Mouse (Mus musculus) limb, embryonic 10.5 days (tissue): ENCODE measurements at regions not wholly inside any gene's neighbourhood (a gene's known extent, or its start where the extent isn't known, plus 50 kb on each side); places are given as distances from the start of the nearest gene placed in this dataset.
A peak's percentile ranks its signal among the peaks of the same experiment; 100 is the strongest.

Source experiments
- DNase-seq: peaks from one replicate; pipeline ENCODE4 v3.0.0-alpha.2; 2017; ENCODE audit warnings: low spot score
- H3K27ac ChIP-seq: fragments of 300-500 bp; sonication (generic); 2 replicates; pipeline ENCODE4 v1.5.1; 2016; ENCODE audit warnings: mild to moderate bottlenecking
- H3K27me3 ChIP-seq: fragments of 300-500 bp; sonication (generic); 2 replicates; pipeline ENCODE4 v1.6.1; 2016; ENCODE audit warnings: low read depth, mild to moderate bottlenecking; ENCODE audit not compliant: poor library complexity, severe bottlenecking
- H3K36me3 ChIP-seq: fragments of 300-500 bp; sonication (generic); 2 replicates; pipeline ENCODE4 v1.6.1; 2016; ENCODE audit warnings: mild to moderate bottlenecking, moderate library complexity
- H3K4me1 ChIP-seq: fragments of 300-500 bp; sonication (generic); 2 replicates; pipeline ENCODE4 v1.6.1; 2016
- H3K4me3 ChIP-seq: fragments of 300-500 bp; sonication (generic); 2 replicates; pipeline ENCODE4 v1.5.1; 2016; ENCODE audit warnings: mild to moderate bottlenecking, moderate library complexity
- H3K9me3 ChIP-seq: fragments of 300-500 bp; sonication (generic); replicated peaks from 2 replicates; pipeline ENCODE4 v1.6.1; 2016; ENCODE audit warnings: mild to moderate bottlenecking
- WGBS: fragments of 180-500 bp; shearing (Covaris S2); methylation state at CpG from one replicate; pipeline ENCODE4 v1.1.7; 2016; 5-methylcytosine and 5-hydroxymethylcytosine counted together

DNA sequence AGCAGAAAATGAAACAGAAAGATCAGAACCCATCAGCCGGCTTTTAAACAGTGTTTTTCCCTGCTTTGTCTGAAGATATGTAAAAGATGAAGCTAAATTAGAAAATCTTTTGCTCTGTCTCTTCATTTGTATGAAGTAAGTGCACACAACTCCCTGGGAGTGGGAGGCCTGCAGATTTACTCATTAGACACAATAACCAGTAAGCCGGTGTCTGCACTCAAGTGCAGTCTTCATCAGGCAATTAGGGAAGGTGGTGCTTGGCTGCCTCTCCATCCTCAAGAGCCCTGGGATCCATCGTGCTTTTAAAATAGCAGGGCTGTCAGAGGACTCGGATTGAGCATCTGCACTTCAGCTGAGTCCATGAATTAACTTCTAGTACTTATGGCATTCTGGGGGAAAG is 945.1 kb downstream of the Slc4a3 start:
- no peaks in the 10 kb centered on the region for H3K9me3 ChIP-seq
- no peak overlapping the region for H3K27ac ChIP-seq
- WGBS = 58% methylated on average over 4 of the region's 4 CpGs
- no peak for DNase-seq
- no peaks in the 10 kb centered on the region for H3K27me3 ChIP-seq
- peaks cover 18% of the 10 kb centered on the region for H3K4me1 ChIP-seq
- H3K4me3 ChIP-seq = no peak overlapping the region
- H3K36me3 ChIP-seq = no peaks in the 10 kb centered on the region

GRCm38 (mm10) chr1:76505150-76505549 is 959.1 kb downstream of the Slc4a3 start:
- H3K4me1 ChIP-seq = no peaks in the 10 kb centered on the region
- H3K9me3 ChIP-seq = no peaks in the 10 kb centered on the region
- DNase-seq = no peak
- no peak overlapping the region for H3K4me3 ChIP-seq
- H3K27ac ChIP-seq = no peak overlapping the region
- H3K36me3 ChIP-seq = no peaks in the 10 kb centered on the region
- H3K27me3 ChIP-seq = no peaks in the 10 kb centered on the region

GRCm38 (mm10) chr1:76508821-76509220 is 962.8 kb downstream of the Slc4a3 start:
- WGBS = 98% methylated on average over 1 of the region's 1 CpGs
- Histone ChIP-seq H3K4me3 (no peak overlapping the region), H3K36me3 (no peaks in the 10 kb centered on the region), H3K4me1 (no peaks in the 10 kb centered on the region), H3K27ac (no peak overlapping the region), H3K27me3 (no peaks in the 10 kb centered on the region), H3K9me3 (no peaks in the 10 kb centered on the region)
- DNase-seq = no peak

- H3K9me3 ChIP-seq = no peaks in the 10 kb centered on the region
- H3K4me3 ChIP-seq = no peak overlapping the region
- no peak overlapping the region for H3K27ac ChIP-seq
- H3K4me1 ChIP-seq = no peaks in the 10 kb centered on the region
- no peaks in the 10 kb centered on the region for H3K36me3 ChIP-seq
- DNase-seq = no peak
- H3K27me3 ChIP-seq = no peaks in the 10 kb centered on the region
- WGBS = 93% methylated on average over 3 of the region's 3 CpGs
Observed at GRCm38 (mm10) chr1:76509486-76509885, 963.4 kb downstream of the Slc4a3 start.

GRCm38 (mm10) chr1:76512156-76512555 is 966.1 kb downstream of the Slc4a3 start:
- Histone ChIP-seq H3K36me3 (no peaks in the 10 kb centered on the region), H3K4me1 (no peaks in the 10 kb centered on the region), H3K27me3 (no peaks in the 10 kb centered on the region), H3K27ac (no peak overlapping the region), H3K9me3 (no peaks in the 10 kb centered on the region), H3K4me3 (no peak overlapping the region)
- no peak for DNase-seq
- 70% methylated on average over 1 of the region's 1 CpGs for WGBS

DNA sequence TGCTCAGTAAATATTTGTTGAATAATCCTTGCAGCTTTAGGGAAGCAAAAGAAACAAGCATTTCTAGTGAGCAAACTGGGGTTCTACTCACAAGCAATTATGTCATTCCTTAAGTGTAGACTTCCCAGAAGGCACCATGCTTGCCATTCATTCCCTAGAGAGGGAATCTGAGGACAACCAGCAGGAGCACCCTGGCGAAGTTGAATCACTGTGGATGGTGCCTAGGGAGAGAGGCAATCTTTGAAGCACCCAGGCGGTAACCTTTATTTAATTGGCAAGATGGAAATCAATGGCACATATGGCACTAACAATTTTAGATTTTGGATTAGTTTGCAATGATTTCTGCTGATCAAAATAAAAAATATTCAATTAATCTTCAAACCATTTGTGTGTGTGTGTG is 967.4 kb downstream of the Slc4a3 start:
- Histone ChIP-seq H3K36me3 (no peaks in the 10 kb centered on the region), H3K4me1 (no peaks in the 10 kb centered on the region), H3K27me3 (no peaks in the 10 kb centered on the region), H3K4me3 (no peak overlapping the region), H3K9me3 (no peaks in the 10 kb centered on the region), H3K27ac (no peak overlapping the region)
- no peak for DNase-seq
- WGBS = 87% methylated on average over 2 of the region's 2 CpGs

DNA sequence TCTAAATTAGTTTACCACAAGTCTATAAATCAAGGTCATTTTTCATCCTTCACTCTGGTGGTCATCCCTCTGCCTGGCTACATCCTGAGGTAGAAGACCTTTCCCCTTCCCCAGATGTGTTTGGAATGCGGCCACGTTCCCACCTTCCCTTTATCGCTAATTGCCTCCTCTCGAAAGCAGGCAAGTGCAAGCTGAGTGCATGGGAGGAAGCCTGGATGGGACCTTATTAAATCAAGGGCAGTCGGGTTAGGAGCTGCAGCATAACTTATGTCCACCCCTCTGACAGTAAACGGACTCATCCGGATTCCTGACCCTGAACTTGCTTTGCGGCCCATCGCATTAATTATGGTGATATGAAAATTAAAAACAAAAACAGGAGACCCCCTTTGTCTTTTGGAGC is 983.5 kb downstream of the Slc4a3 start:
- DNase-seq = peak; percentile 37
- no peak overlapping the region for H3K4me3 ChIP-seq
- H3K9me3 ChIP-seq = no peaks in the 10 kb centered on the region
- 30% methylated on average over 9 of the region's 9 CpGs for WGBS
- no peaks in the 10 kb centered on the region for H3K27me3 ChIP-seq
- H3K4me1 ChIP-seq = peaks cover 23% of the 10 kb centered on the region
- no peaks in the 10 kb centered on the region for H3K36me3 ChIP-seq
- peak overlapping the region; percentile 51; the same call in 1 of the 2 replicates for H3K27ac ChIP-seq

DNA sequence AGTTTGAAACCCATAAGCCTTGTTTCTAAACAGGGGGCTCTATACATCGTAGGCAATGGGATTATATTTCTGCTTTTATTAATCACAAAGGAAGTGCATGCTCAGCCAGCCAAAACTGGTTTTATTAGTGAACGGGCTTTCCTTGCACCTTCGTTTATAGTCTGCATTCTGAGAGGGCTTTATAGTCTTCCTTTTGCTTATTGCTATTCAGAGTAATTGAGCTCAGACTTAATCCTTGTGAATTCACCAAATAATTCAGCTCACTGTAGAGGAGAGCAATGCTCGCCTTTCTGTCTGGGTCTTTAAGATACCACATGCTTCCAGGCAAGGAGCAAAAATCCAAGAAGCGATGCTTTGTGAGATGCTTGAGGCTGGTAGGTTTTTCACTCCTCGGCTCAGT is 984.3 kb downstream of the Slc4a3 start:
- no peaks in the 10 kb centered on the region for H3K27me3 ChIP-seq
- peaks cover 30% of the 10 kb centered on the region for H3K4me1 ChIP-seq
- WGBS = 81% methylated on average over 6 of the region's 6 CpGs
- no peaks in the 10 kb centered on the region for H3K36me3 ChIP-seq
- H3K27ac ChIP-seq = peak overlapping the region; percentile 59
- H3K9me3 ChIP-seq = no peaks in the 10 kb centered on the region
- no peak overlapping the region for H3K4me3 ChIP-seq
- no peak for DNase-seq

GRCm38 (mm10) chr1:76535522-76535956 is 979.3 kb downstream of the Epha4 start:
- Histone ChIP-seq H3K9me3 (no peaks in the 10 kb centered on the region), H3K4me1 (peaks cover 20% of the 10 kb centered on the region), H3K27ac (peak overlapping the region; percentile 50), H3K27me3 (no peaks in the 10 kb centered on the region), H3K36me3 (no peaks in the 10 kb centered on the region), H3K4me3 (no peak overlapping the region)
- peak; percentile 37 for DNase-seq
- WGBS = 66% methylated on average over 4 of the region's 4 CpGs

- DNase-seq = no peak
- Histone ChIP-seq H3K4me1 (peaks cover 14% of the 10 kb centered on the region), H3K36me3 (no peaks in the 10 kb centered on the region), H3K27me3 (no peaks in the 10 kb centered on the region), H3K9me3 (no peaks in the 10 kb centered on the region), H3K27ac (no peak overlapping the region), H3K4me3 (no peak overlapping the region)
- WGBS = 78% methylated on average over 3 of the region's 3 CpGs
Observed at GRCm38 (mm10) chr1:76540529-76540928, 974.4 kb downstream of the Epha4 start.

- 85% methylated on average over 5 of the region's 5 CpGs for WGBS
- no peaks in the 10 kb centered on the region for H3K36me3 ChIP-seq
- peaks cover 13% of the 10 kb centered on the region for H3K4me1 ChIP-seq
- no peaks in the 10 kb centered on the region for H3K9me3 ChIP-seq
- no peak overlapping the region; the same call in 1 of the 2 replicates for H3K27ac ChIP-seq
- no peaks in the 10 kb centered on the region for H3K27me3 ChIP-seq
- DNase-seq = no peak
- H3K4me3 ChIP-seq = no peak overlapping the region
Observed at GRCm38 (mm10) chr1:76550876-76551275, 964.0 kb downstream of the Epha4 start.

DNA sequence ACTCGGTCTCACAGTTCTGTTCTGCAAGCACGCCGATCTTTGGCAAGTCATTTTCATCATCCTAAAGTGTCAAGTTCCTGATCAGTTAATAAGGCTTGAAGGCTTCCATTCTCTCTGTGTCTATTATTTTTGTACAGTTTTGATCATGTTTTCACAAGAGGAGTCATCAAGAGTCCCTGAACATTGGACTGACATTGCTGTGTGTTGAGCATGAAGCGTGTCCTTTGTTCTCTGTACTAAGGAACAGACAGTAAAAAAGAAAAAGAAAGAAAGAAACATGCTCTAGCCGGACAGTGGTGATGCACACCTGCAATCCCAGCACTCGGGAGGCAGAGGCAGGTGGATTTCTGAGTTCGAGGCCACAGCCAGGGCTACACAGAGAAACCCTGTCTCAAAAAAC is 955.4 kb downstream of the Epha4 start:
- H3K4me1 ChIP-seq = no peaks in the 10 kb centered on the region
- H3K36me3 ChIP-seq = no peaks in the 10 kb centered on the region
- 95% methylated on average over 7 of the region's 7 CpGs for WGBS
- no peak for DNase-seq
- no peaks in the 10 kb centered on the region for H3K9me3 ChIP-seq
- H3K4me3 ChIP-seq = no peak overlapping the region
- H3K27ac ChIP-seq = no peak overlapping the region
- H3K27me3 ChIP-seq = no peaks in the 10 kb centered on the region

GRCm38 (mm10) chr1:76575487-76575886 is 939.4 kb downstream of the Epha4 start:
- 72% methylated on average over 5 of the region's 5 CpGs for WGBS
- Histone ChIP-seq H3K27me3 (no peaks in the 10 kb centered on the region), H3K36me3 (no peaks in the 10 kb centered on the region), H3K27ac (no peak overlapping the region), H3K4me1 (peaks cover 5% of the 10 kb centered on the region), H3K4me3 (no peak overlapping the region), H3K9me3 (no peaks in the 10 kb centered on the region)
- DNase-seq = no peak

DNA sequence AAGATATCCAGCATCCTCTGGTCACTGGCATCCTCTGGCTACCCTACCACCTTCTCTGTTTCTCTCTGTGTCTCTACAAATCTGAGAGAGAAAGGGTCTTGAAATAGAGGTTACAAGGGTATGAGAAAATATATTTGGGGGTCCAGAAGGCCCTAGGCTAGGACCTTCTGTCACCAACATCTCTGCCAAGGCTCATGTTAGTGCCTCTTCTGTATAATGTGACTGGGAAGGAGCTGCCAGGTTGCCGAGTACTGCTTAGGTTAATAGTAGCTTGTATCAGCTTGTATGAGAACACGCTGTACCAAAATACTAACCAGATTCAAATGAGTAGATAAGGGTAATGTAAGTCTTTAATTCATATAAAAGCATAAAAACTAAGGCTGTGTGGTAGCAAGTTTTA is 929.0 kb downstream of the Epha4 start:
- H3K36me3 ChIP-seq = no peaks in the 10 kb centered on the region
- WGBS = 92% methylated on average over 2 of the region's 2 CpGs

More for the DNA sequence above, 929.0 kb downstream of the Epha4 start:
- Histone ChIP-seq H3K27me3 (no peaks in the 10 kb centered on the region), H3K4me1 (no peaks in the 10 kb centered on the region), H3K9me3 (no peaks in the 10 kb centered on the region), H3K4me3 (no peak overlapping the region), H3K27ac (no peak overlapping the region)
- no peak for DNase-seq
